Mouse (Mus musculus) ES-Bruce4 (cell line): ENCODE data around the gene Ints11.

ENCODE experiments used
- CTCF ChIP-seq: IDR thresholded peaks from one replicate; pipeline ENCODE4 v1.8.1; 2011; ENCODE audit warnings: low read depth, low read length
- EP300 ChIP-seq: IDR thresholded peaks from 2 replicates; pipeline ENCODE4 v1.6.1; 2011; ENCODE audit warnings: low read depth, low read length; ENCODE audit not compliant: insufficient read depth

- TF ChIP-seq CTCF: no peak
- TF ChIP-seq EP300: no peak
Measured at GRCm38 (mm10) chr4:155837404-155838010, 31.8 kb upstream of the Ints11 start.
